Mouse (Mus musculus) midbrain, embryonic 16.5 days (tissue): Measurements from ENCODE around the gene Agpat1. TPM values are rescaled to one million over a fixed set of nuclear protein-coding genes. Genes with fewer than 3 reads are reported as not detected.

Experiments
- ATAC-seq: fragments of 200-750 bp; cut with Nextera tagmentation; 2 replicates; pipeline ENCODE4 v1.8.0; 2017; ENCODE audit warnings: moderate TSS enrichment
- H3K27ac ChIP-seq: fragments of 300-500 bp; sonication (generic); 2 replicates; pipeline ENCODE4 v1.5.1; 2014; ENCODE audit warnings: mild to moderate bottlenecking, low read length, mixed read lengths
- H3K27me3 ChIP-seq: fragments of 300-500 bp; sonication (generic); 2 replicates; pipeline ENCODE4 v1.6.1; 2014; ENCODE audit warnings: low read depth, low read length, mixed read lengths; ENCODE audit not compliant: control insufficient read depth, insufficient read depth
- H3K36me3 ChIP-seq: fragments of 300-500 bp; sonication (generic); 2 replicates; pipeline ENCODE4 v1.6.1; 2014; ENCODE audit warnings: mild to moderate bottlenecking, low read length, moderate library complexity, mixed read lengths; ENCODE audit not compliant: control insufficient read depth, insufficient read depth
- H3K4me1 ChIP-seq: fragments of 300-500 bp; sonication (generic); 2 replicates; pipeline ENCODE4 v1.6.1; 2014; ENCODE audit warnings: mild to moderate bottlenecking, low read length, mixed read lengths; ENCODE audit not compliant: control insufficient read depth, insufficient read depth
- H3K4me2 ChIP-seq: fragments of 300-500 bp; sonication (generic); 2 replicates; pipeline ENCODE4 v1.6.1; 2014; ENCODE audit warnings: mild to moderate bottlenecking, low read length, mixed read lengths
- H3K4me3 ChIP-seq: fragments of 300-500 bp; sonication (generic); 2 replicates; pipeline ENCODE4 v1.5.1; 2014; ENCODE audit warnings: low read depth, mild to moderate bottlenecking, low read length, moderate library complexity, mixed read lengths
- H3K9ac ChIP-seq: fragments of 300-500 bp; sonication (generic); 2 replicates; pipeline ENCODE4 v1.6.1; 2014; ENCODE audit warnings: low read depth, low read length, mixed read lengths
- H3K9me3 ChIP-seq: fragments of 300-500 bp; sonication (generic); replicated peaks from 2 replicates; pipeline ENCODE4 v1.6.1; 2014; ENCODE audit warnings: mild to moderate bottlenecking, low read length, mixed read lengths; ENCODE audit not compliant: control insufficient read depth, poor library complexity, severe bottlenecking
- whole genome bisulfite sequencing: fragments of 180-500 bp; shearing (Covaris S2); extraction: QIAGEN DNeasy Blood & Tissue Kit; methylation state at CpG from one replicate; pipeline ENCODE4 v1.1.7; 2014; 5-methylcytosine and 5-hydroxymethylcytosine counted together
- polyA plus RNA-seq: library from polyadenylated mRNA; unstranded; fragments of >200 nt; fragmentation: Nextera tagmentation; extraction: Ambion mirVana; gene quantifications from 2 replicates; pipeline ENCODE4 v1.2.1, GENCODE M21; 2015

Gene Agpat1
- polyA plus RNA-seq, 1 experiment from 2014 or later: 118 TPM

- H3K9ac ChIP-seq: peak overlapping the region; percentile 94
- peaks cover 32% of the 10 kb centered on the region for H3K4me1 ChIP-seq
- no peaks in the 10 kb centered on the region for H3K9me3 ChIP-seq
- peak overlapping the region; percentile 97 for H3K27ac ChIP-seq
- H3K4me3 ChIP-seq: peak overlapping the region; percentile 69
- H3K4me2 ChIP-seq: peak overlapping the region; percentile 80
- ATAC-seq: no peak
- H3K36me3 ChIP-seq: peaks cover 15% of the 10 kb centered on the region
- H3K27me3 ChIP-seq: no peaks in the 10 kb centered on the region
- WGBS: 43% methylated on average over 32 of the region's 34 CpGs
Measured at GRCm38 (mm10) chr17:34593752-34594525, 10.1 kb upstream of the Agpat1 start.

- Histone ChIP-seq H3K9me3 (no peaks in the 10 kb centered on the region), H3K9ac (no peak overlapping the region), H3K4me1 (peaks cover 23% of the 10 kb centered on the region), H3K4me2 (no peak overlapping the region), H3K27me3 (no peaks in the 10 kb centered on the region), H3K4me3 (no peak overlapping the region), H3K36me3 (peaks cover 21% of the 10 kb centered on the region), H3K27ac (no peak overlapping the region)
- WGBS: 77% methylated on average over 8 of the region's 8 CpGs
- no peak for ATAC-seq
Measured at GRCm38 (mm10) chr17:34596098-34596497, 8.0 kb upstream of the Agpat1 start.

- no peak for ATAC-seq
- Histone ChIP-seq H3K27ac (no peak within 1 kb of the TSS), H3K4me2 (no peak within 1 kb of the TSS), H3K9ac (no peak within 1 kb of the TSS), H3K4me3 (no peak within 1 kb of the TSS), H3K4me1 (peaks cover 23% of the 10 kb centered on the region), H3K27me3 (no peaks in the 10 kb centered on the region), H3K9me3 (no peaks in the 10 kb centered on the region), H3K36me3 (peaks cover 21% of the 10 kb centered on the region)
- WGBS: 37% methylated on average over 4 of the region's 6 CpGs
Measured at GRCm38 (mm10) chr17:34597566-34598095, 6.4 kb upstream of the Agpat1 start, which contains the start of gene Ager. Ager (plus strand) TSS chr17:34597862.

GRCm38 (mm10) chr17:34599891-34600290, 4.2 kb upstream of the Agpat1 start:
- no peaks in the 10 kb centered on the region for H3K9me3 ChIP-seq
- no peak overlapping the region for H3K27ac ChIP-seq
- H3K9ac ChIP-seq: no peak overlapping the region
- 76% methylated on average over 9 of the region's 9 CpGs for WGBS
- no peak overlapping the region for H3K4me3 ChIP-seq
- H3K27me3 ChIP-seq: no peaks in the 10 kb centered on the region
- no peak for ATAC-seq
- peaks cover 12% of the 10 kb centered on the region for H3K4me1 ChIP-seq
- peaks cover 18% of the 10 kb centered on the region for H3K36me3 ChIP-seq
- H3K4me2 ChIP-seq: no peak overlapping the region

GRCm38 (mm10) chr17:34601796-34602195, 2.3 kb upstream of the Agpat1 start:
- WGBS: 86% methylated on average over 12 of the region's 12 CpGs
- Histone ChIP-seq H3K9ac (no peak overlapping the region), H3K4me2 (no peak overlapping the region)

GRCm38 (mm10) chr17:34603375-34604060, 544 bp upstream of the Agpat1 start, which contains the start of gene Rnf5:
Rnf5 (minus strand) TSS chr17:34603690.
- Histone ChIP-seq H3K4me1 (peaks cover 35% of the 10 kb centered on the region), H3K36me3 (peaks cover 7% of the 10 kb centered on the region), H3K27me3 (no peaks in the 10 kb centered on the region), H3K4me2 (peak within 1 kb of the TSS; percentile 94), H3K9ac (peak within 1 kb of the TSS; percentile 98), H3K4me3 (peak within 1 kb of the TSS; percentile 88), H3K27ac (peak within 1 kb of the TSS; percentile 85), H3K9me3 (no peaks in the 10 kb centered on the region)
- ATAC-seq: peak; percentile 95
- under 1% methylated on average over 30 of the region's 30 CpGs for WGBS

More at GRCm38 (mm10) chr17:34601796-34602195, 2.3 kb upstream of the Agpat1 start:
- Histone ChIP-seq H3K9me3 (no peaks in the 10 kb centered on the region), H3K27me3 (no peaks in the 10 kb centered on the region), H3K36me3 (peaks cover 7% of the 10 kb centered on the region), H3K4me3 (no peak overlapping the region), H3K4me1 (peaks cover 20% of the 10 kb centered on the region), H3K27ac (no peak overlapping the region)
- no peak for ATAC-seq

- WGBS: 19% methylated on average over 24 of the region's 24 CpGs
- ATAC-seq: no peak
- H3K9me3 ChIP-seq: no peaks in the 10 kb centered on the region
- peaks cover 41% of the 10 kb centered on the region for H3K4me1 ChIP-seq
- peak overlapping the region; percentile 98 for H3K9ac ChIP-seq
- peak overlapping the region; percentile 79 for H3K27ac ChIP-seq
- H3K36me3 ChIP-seq: peaks cover 7% of the 10 kb centered on the region
- H3K27me3 ChIP-seq: no peaks in the 10 kb centered on the region
- peak overlapping the region; percentile 94 for H3K4me2 ChIP-seq
- H3K4me3 ChIP-seq: peak overlapping the region; percentile 88
Measured at GRCm38 (mm10) chr17:34604511-34605237, 612 bp downstream of the Agpat1 start.

GRCm38 (mm10) chr17:34605609-34606008, 1.5 kb downstream of the Agpat1 start:
- Histone ChIP-seq H3K4me3 (peak overlapping the region; percentile 88), H3K27me3 (no peaks in the 10 kb centered on the region), H3K9ac (peak overlapping the region; percentile 98), H3K9me3 (no peaks in the 10 kb centered on the region), H3K36me3 (peaks cover 7% of the 10 kb centered on the region), H3K4me1 (peaks cover 41% of the 10 kb centered on the region), H3K4me2 (peak overlapping the region; percentile 94), H3K27ac (peak overlapping the region; percentile 79)
- WGBS: under 1% methylated on average over 30 of the region's 30 CpGs
- ATAC-seq: peak; percentile 41
